Mouse (Mus musculus): ENCODE measurements around the gene Wnt1.

DNA sequence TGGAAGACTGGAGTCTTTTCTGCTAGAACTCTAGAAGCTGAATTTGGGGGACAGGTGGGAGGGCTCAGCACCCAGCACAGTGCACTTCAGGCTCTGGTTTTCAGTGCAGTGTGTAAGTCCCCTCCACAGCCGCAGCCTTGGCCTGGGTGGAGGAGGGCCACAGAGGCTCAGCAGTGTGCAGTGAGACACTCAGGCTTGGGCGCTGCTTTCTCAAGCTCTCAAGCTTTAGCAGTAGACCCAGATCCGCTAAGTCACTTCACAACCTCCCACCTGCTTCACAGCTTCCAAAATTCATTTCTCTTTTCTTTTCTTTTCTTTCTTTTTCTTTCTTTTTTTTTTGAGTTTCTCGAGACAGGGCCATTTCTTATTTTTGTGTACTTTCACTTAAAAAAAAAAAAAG lies 31.3 kb downstream of the Wnt1 start:
- no peak for TF ChIP-seq GATA1 (IDR thresholded peaks at IDR 0.05; ENCODE audit: low read length)
- no peak for TF ChIP-seq TAL1 (IDR thresholded peaks at IDR 0.05; ENCODE audit: low read length)

Measured in erythroblast, embryonic 14.5 days (primary cell).